28 mouse cellular contexts compared by ENCODE assay signal in genomic region chr11:72286651-72287050, GRCm38 (mm10). TPM values are rescaled to one million over a fixed set of nuclear protein-coding genes. Genes with fewer than 3 reads are reported as not detected.
"Had no signal": no experiment of that assay in that cellular context is flagged by ENCODE, and none has a peak within 500 bp of the region (broad histone marks: within the 10 kb centered on the region; RNA-seq: fewer than 3 reads in every experiment).

No protein-coding gene starts in this region.

- H3K9me3 ChIP-seq: liver, embryonic 15.5 days; lung, embryonic 15.5 days; midbrain, embryonic 10.5 days; midbrain, embryonic 13.5 days; midbrain, embryonic 15.5 days; neural tube, embryonic 13.5 days; neural tube, embryonic 15.5 days had no signal

- ATAC-seq: liver, postnatal 0 days; lung, postnatal 0 days; midbrain, embryonic 13.5 days; midbrain, embryonic 15.5 days had no signal

- H3K9ac ChIP-seq: liver, embryonic 15.5 days; liver, postnatal 0 days; lung, embryonic 15.5 days; midbrain, embryonic 13.5 days; midbrain, embryonic 15.5 days; neural tube, embryonic 13.5 days; neural tube, embryonic 15.5 days had no signal

- H3K4me2 ChIP-seq: liver, embryonic 15.5 days; lung, embryonic 15.5 days; midbrain, embryonic 13.5 days; midbrain, embryonic 15.5 days; neural tube, embryonic 13.5 days; neural tube, embryonic 15.5 days had no signal

- H3K4me3 ChIP-seq: liver, embryonic 15.5 days; lung, embryonic 15.5 days; midbrain, embryonic 10.5 days; midbrain, embryonic 13.5 days; midbrain, embryonic 15.5 days; myocyte; neural tube, embryonic 13.5 days; neural tube, embryonic 15.5 days had no signal

- DNase-seq: liver, postnatal 0 days; lung, adult 2 months; lung, postnatal 14 days; lung, postnatal 36 days; retina, postnatal 1 day; right cerebral cortex, adult 18-20 months; right cerebral cortex, postnatal 25 days; right cerebral cortex, postnatal 4 days; spleen, adult 18-20 months; thymus, adult 18-20 months; thymus, postnatal 14 days; thymus, postnatal 36 days had no signal

- H3K27ac ChIP-seq: liver, embryonic 15.5 days; lung, embryonic 15.5 days; midbrain, embryonic 10.5 days; midbrain, embryonic 13.5 days; midbrain, embryonic 15.5 days; neural tube, embryonic 13.5 days; neural tube, embryonic 15.5 days had no signal

- H3K36me3 ChIP-seq: liver, embryonic 15.5 days; lung, embryonic 15.5 days; midbrain, embryonic 10.5 days; midbrain, embryonic 13.5 days; midbrain, embryonic 15.5 days; neural tube, embryonic 13.5 days; neural tube, embryonic 15.5 days had no signal

- H3K4me1 ChIP-seq: liver, embryonic 15.5 days; lung, embryonic 15.5 days; midbrain, embryonic 10.5 days; midbrain, embryonic 13.5 days; midbrain, embryonic 15.5 days; neural tube, embryonic 13.5 days; neural tube, embryonic 15.5 days had no signal

- H3K27me3 ChIP-seq: liver, embryonic 15.5 days; lung, embryonic 15.5 days; midbrain, embryonic 13.5 days; midbrain, embryonic 15.5 days; neural tube, embryonic 13.5 days; neural tube, embryonic 15.5 days had no signal

RNA-seq across cellular contexts. Expression of gene Slc13a5, which starts 19.6 kb away (rescaled TPM):
- total RNA-seq: megakaryocyte, adult 5-6 weeks; megakaryocyte-erythroid progenitor cell, adult 5-6 weeks had no signal
- polyA plus RNA-seq: liver, embryonic 15.5 days; liver, postnatal 0 days; lung, adult 2 months; lung, postnatal 0 days; small intestine, adult 2 months; thymus, postnatal 0 days had no signal

RNA-seq across cellular contexts. Expression of gene Fbxo39, which starts 27.6 kb away (rescaled TPM):
- total RNA-seq: megakaryocyte-erythroid progenitor cell, adult 5-6 weeks had no signal
- polyA plus RNA-seq: liver, embryonic 15.5 days; liver, postnatal 0 days; lung, embryonic 15.5 days; lung, postnatal 0 days; midbrain, embryonic 10.5 days; midbrain, embryonic 13.5 days; midbrain, embryonic 15.5 days; neural tube, embryonic 11.5 days; neural tube, embryonic 13.5 days; neural tube, embryonic 15.5 days; small intestine, adult 2 months; stomach, embryonic 14.5 days; stomach, embryonic 16.5 days had no signal
